Mouse (Mus musculus): ENCODE data around the gene Gramd1c. TPM values are rescaled to one million over a fixed set of nuclear protein-coding genes. Genes with fewer than 3 reads are reported as not detected.

Gene Gramd1c
- polyA plus RNA-seq, 1 experiment from 2014 or later = 5.6 TPM

- Histone ChIP-seq H3K9ac (ENCODE audit: low read depth, low read length) (no peak overlapping the region), H3K4me1 (ENCODE audit: control insufficient read depth, insufficient read depth, low read length) (no peaks in the 10 kb centered on the region), H3K9me3 (ENCODE audit: control insufficient read depth, low read length) (no peaks in the 10 kb centered on the region), H3K27ac (ENCODE audit: low read depth, low read length) (no peak overlapping the region), H3K36me3 (ENCODE audit: control insufficient read depth, insufficient read depth, low read length) (peaks cover 6% of the 10 kb centered on the region; the same call in 1 of the 2 replicates), H3K4me2 (replicated peaks; ENCODE audit: low read depth, low read length) (no peak overlapping the region), H3K27me3 (ENCODE audit: control insufficient read depth, insufficient read depth, low read length) (no peaks in the 10 kb centered on the region), H3K4me3 (ENCODE audit: low read length) (no peak overlapping the region)
- ATAC-seq (ENCODE audit: low FRiP score, low TSS enrichment) = no peak
- 82% methylated on average over 4 of the region's 4 CpGs for WGBS
These were observed 105.1 kb downstream of the Gramd1c start for GRCm38 (mm10) chr16:43958038-43958437.

- no peaks in the 10 kb centered on the region for H3K9me3 ChIP-seq (ENCODE audit: control insufficient read depth, low read length)
- no peak for ATAC-seq (ENCODE audit: low FRiP score, low TSS enrichment)
- H3K4me3 ChIP-seq (ENCODE audit: low read length) = no peak overlapping the region
- WGBS = 63% methylated on average over 6 of the region's 6 CpGs
- peaks cover 6% of the 10 kb centered on the region; the same call in 1 of the 2 replicates for H3K36me3 ChIP-seq (ENCODE audit: control insufficient read depth, insufficient read depth, low read length)
- H3K4me2 ChIP-seq (replicated peaks; ENCODE audit: low read depth, low read length) = no peak overlapping the region
- no peak overlapping the region for H3K27ac ChIP-seq (ENCODE audit: low read depth, low read length)
- no peak overlapping the region for H3K9ac ChIP-seq (ENCODE audit: low read depth, low read length)
- H3K27me3 ChIP-seq (ENCODE audit: control insufficient read depth, insufficient read depth, low read length) = no peaks in the 10 kb centered on the region
- no peaks in the 10 kb centered on the region for H3K4me1 ChIP-seq (ENCODE audit: control insufficient read depth, insufficient read depth, low read length)
These were observed 108.2 kb downstream of the Gramd1c start for GRCm38 (mm10) chr16:43954913-43955312.

- no peak for ATAC-seq (ENCODE audit: low FRiP score, low TSS enrichment)
- H3K9me3 ChIP-seq (ENCODE audit: control insufficient read depth, low read length) = no peaks in the 10 kb centered on the region
- H3K27me3 ChIP-seq (ENCODE audit: control insufficient read depth, insufficient read depth, low read length) = no peaks in the 10 kb centered on the region
- H3K27ac ChIP-seq (ENCODE audit: low read depth, low read length) = no peak overlapping the region
- no peak overlapping the region for H3K4me3 ChIP-seq (ENCODE audit: low read length)
- no peak overlapping the region for H3K9ac ChIP-seq (ENCODE audit: low read depth, low read length)
- H3K36me3 ChIP-seq (ENCODE audit: control insufficient read depth, insufficient read depth, low read length) = no peaks in the 10 kb centered on the region
- WGBS = 81% methylated on average over 4 of the region's 4 CpGs
- H3K4me2 ChIP-seq (replicated peaks; ENCODE audit: low read depth, low read length) = no peak overlapping the region
- H3K4me1 ChIP-seq (ENCODE audit: control insufficient read depth, insufficient read depth, low read length) = no peaks in the 10 kb centered on the region
These were observed 111.6 kb downstream of the Gramd1c start for GRCm38 (mm10) chr16:43951591-43951990.

GRCm38 (mm10) chr16:43945869-43946268 is 117.3 kb downstream of the Gramd1c start:
- 79% methylated on average over 3 of the region's 3 CpGs for WGBS
- Histone ChIP-seq H3K4me1 (ENCODE audit: control insufficient read depth, insufficient read depth, low read length) (no peaks in the 10 kb centered on the region), H3K9me3 (ENCODE audit: control insufficient read depth, low read length) (no peaks in the 10 kb centered on the region), H3K27me3 (ENCODE audit: control insufficient read depth, insufficient read depth, low read length) (no peaks in the 10 kb centered on the region), H3K27ac (ENCODE audit: low read depth, low read length) (no peak overlapping the region), H3K4me2 (replicated peaks; ENCODE audit: low read depth, low read length) (no peak overlapping the region), H3K9ac (ENCODE audit: low read depth, low read length) (no peak overlapping the region), H3K4me3 (ENCODE audit: low read length) (no peak overlapping the region), H3K36me3 (ENCODE audit: control insufficient read depth, insufficient read depth, low read length) (no peaks in the 10 kb centered on the region)
- no peak for ATAC-seq (ENCODE audit: low FRiP score, low TSS enrichment)

- no peak overlapping the region for H3K4me3 ChIP-seq (ENCODE audit: low read length)
- H3K9me3 ChIP-seq (ENCODE audit: control insufficient read depth, low read length) = no peaks in the 10 kb centered on the region
- no peak overlapping the region for H3K4me2 ChIP-seq (replicated peaks; ENCODE audit: low read depth, low read length)
- no peak overlapping the region for H3K9ac ChIP-seq (ENCODE audit: low read depth, low read length)
- ATAC-seq (ENCODE audit: low FRiP score, low TSS enrichment) = no peak
- H3K4me1 ChIP-seq (ENCODE audit: control insufficient read depth, insufficient read depth, low read length) = no peaks in the 10 kb centered on the region
- H3K27ac ChIP-seq (ENCODE audit: low read depth, low read length) = no peak overlapping the region
- 90% methylated on average over 3 of the region's 3 CpGs for WGBS
- no peaks in the 10 kb centered on the region for H3K36me3 ChIP-seq (ENCODE audit: control insufficient read depth, insufficient read depth, low read length)
- H3K27me3 ChIP-seq (ENCODE audit: control insufficient read depth, insufficient read depth, low read length) = no peaks in the 10 kb centered on the region
These were observed 117.8 kb downstream of the Gramd1c start for GRCm38 (mm10) chr16:43945351-43945750.

GRCm38 (mm10) chr16:43940846-43941245 is 122.3 kb downstream of the Gramd1c start:
- Histone ChIP-seq H3K4me3 (ENCODE audit: low read length) (no peak overlapping the region), H3K27ac (ENCODE audit: low read depth, low read length) (no peak overlapping the region), H3K9me3 (ENCODE audit: control insufficient read depth, low read length) (no peaks in the 10 kb centered on the region), H3K36me3 (ENCODE audit: control insufficient read depth, insufficient read depth, low read length) (no peaks in the 10 kb centered on the region), H3K4me1 (ENCODE audit: control insufficient read depth, insufficient read depth, low read length) (no peaks in the 10 kb centered on the region), H3K9ac (ENCODE audit: low read depth, low read length) (no peak overlapping the region), H3K4me2 (replicated peaks; ENCODE audit: low read depth, low read length) (no peak overlapping the region), H3K27me3 (ENCODE audit: control insufficient read depth, insufficient read depth, low read length) (no peaks in the 10 kb centered on the region)
- 89% methylated on average over 4 of the region's 4 CpGs for WGBS
- ATAC-seq (ENCODE audit: low FRiP score, low TSS enrichment) = no peak

GRCm38 (mm10) chr16:43935892-43936291 is 127.3 kb downstream of the Gramd1c start:
- no peaks in the 10 kb centered on the region for H3K36me3 ChIP-seq (ENCODE audit: control insufficient read depth, insufficient read depth, low read length)
- H3K27me3 ChIP-seq (ENCODE audit: control insufficient read depth, insufficient read depth, low read length) = no peaks in the 10 kb centered on the region
- no peak overlapping the region for H3K9ac ChIP-seq (ENCODE audit: low read depth, low read length)
- no peak overlapping the region for H3K4me2 ChIP-seq (replicated peaks; ENCODE audit: low read depth, low read length)
- 76% methylated on average over 3 of the region's 3 CpGs for WGBS
- H3K4me3 ChIP-seq (ENCODE audit: low read length) = no peak overlapping the region
- no peak for ATAC-seq (ENCODE audit: low FRiP score, low TSS enrichment)
- no peaks in the 10 kb centered on the region for H3K9me3 ChIP-seq (ENCODE audit: control insufficient read depth, low read length)
- H3K27ac ChIP-seq (ENCODE audit: low read depth, low read length) = no peak overlapping the region
- 0 out of 2 replicates have a peak, but pooled peaks cover 6% of the 10 kb centered on the region for H3K4me1 ChIP-seq (ENCODE audit: control insufficient read depth, insufficient read depth, low read length)

- H3K4me2 ChIP-seq (replicated peaks; ENCODE audit: low read depth, low read length) = no peak overlapping the region
- H3K36me3 ChIP-seq (ENCODE audit: control insufficient read depth, insufficient read depth, low read length) = no peaks in the 10 kb centered on the region
- no peak for ATAC-seq (ENCODE audit: low FRiP score, low TSS enrichment)
- 0 out of 2 replicates have a peak, but pooled peaks cover 6% of the 10 kb centered on the region for H3K4me1 ChIP-seq (ENCODE audit: control insufficient read depth, insufficient read depth, low read length)
- H3K9ac ChIP-seq (ENCODE audit: low read depth, low read length) = no peak overlapping the region
- 71% methylated on average over 3 of the region's 3 CpGs for WGBS
- no peak overlapping the region for H3K4me3 ChIP-seq (ENCODE audit: low read length)
- H3K9me3 ChIP-seq (ENCODE audit: control insufficient read depth, low read length) = no peaks in the 10 kb centered on the region
- no peaks in the 10 kb centered on the region for H3K27me3 ChIP-seq (ENCODE audit: control insufficient read depth, insufficient read depth, low read length)
- H3K27ac ChIP-seq (ENCODE audit: low read depth, low read length) = no peak overlapping the region
These were observed 127.8 kb downstream of the Gramd1c start for GRCm38 (mm10) chr16:43935367-43935766.

GRCm38 (mm10) chr16:43934856-43935255 is 128.3 kb downstream of the Gramd1c start:
- no peak overlapping the region for H3K27ac ChIP-seq (ENCODE audit: low read depth, low read length)
- no peak overlapping the region for H3K9ac ChIP-seq (ENCODE audit: low read depth, low read length)
- H3K9me3 ChIP-seq (ENCODE audit: control insufficient read depth, low read length) = no peaks in the 10 kb centered on the region
- no peak overlapping the region for H3K4me2 ChIP-seq (replicated peaks; ENCODE audit: low read depth, low read length)
- H3K4me3 ChIP-seq (ENCODE audit: low read length) = no peak overlapping the region
- 0 out of 2 replicates have a peak, but pooled peaks cover 6% of the 10 kb centered on the region for H3K4me1 ChIP-seq (ENCODE audit: control insufficient read depth, insufficient read depth, low read length)
- no peaks in the 10 kb centered on the region for H3K27me3 ChIP-seq (ENCODE audit: control insufficient read depth, insufficient read depth, low read length)
- no peaks in the 10 kb centered on the region for H3K36me3 ChIP-seq (ENCODE audit: control insufficient read depth, insufficient read depth, low read length)
- no peak for ATAC-seq (ENCODE audit: low FRiP score, low TSS enrichment)
- 89% methylated on average over 8 of the region's 8 CpGs for WGBS
